Mouse (Mus musculus): Measurements from ENCODE around the gene Copg2. TPM values are rescaled to one million over a fixed set of nuclear protein-coding genes. Genes with fewer than 3 reads are reported as not detected.

The Copg2 gene
- polyA plus RNA-seq (2017; shearing (Covaris generic)), result 60.8 TPM

DNA sequence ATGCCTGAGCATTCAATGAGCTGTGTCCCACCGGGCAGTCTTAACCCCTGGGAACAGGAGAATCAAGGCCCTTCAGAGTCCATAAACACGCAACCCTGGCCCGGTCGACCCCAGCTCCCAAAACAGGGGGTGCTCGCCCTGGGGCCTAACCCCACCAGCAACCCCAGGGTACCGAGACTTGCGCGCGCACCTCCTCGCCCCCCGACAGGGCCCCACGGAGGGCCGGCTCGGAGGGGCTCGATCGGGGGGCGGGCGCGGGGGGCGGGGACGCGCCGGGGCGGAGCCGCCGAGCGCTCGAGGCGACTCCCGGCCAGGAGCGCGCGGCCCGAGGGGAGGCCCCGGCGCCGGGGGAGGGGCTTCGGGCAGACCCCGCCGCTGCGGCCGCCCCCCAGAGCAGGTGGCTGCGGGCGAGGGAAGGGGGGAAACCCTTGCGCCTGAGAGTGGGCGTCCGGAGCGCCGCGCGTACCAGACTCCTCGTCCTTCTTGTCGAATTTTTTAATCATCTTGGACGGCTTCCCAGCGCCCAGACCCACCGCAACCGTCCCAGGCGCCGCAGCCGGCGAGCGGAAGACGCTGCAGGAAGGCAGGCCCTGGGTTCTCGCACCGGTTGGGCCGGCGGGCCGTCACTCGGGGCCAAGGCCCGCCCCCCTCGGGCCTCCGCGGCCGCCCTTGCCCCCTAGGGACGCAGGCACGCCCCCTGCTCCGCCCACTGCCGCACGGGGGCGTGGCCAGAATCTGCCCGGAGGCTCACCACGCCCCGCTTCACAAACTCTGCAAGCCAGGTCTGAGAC, at the start of gene Copg2:
Gene Copg2, minus strand, starts transcription at position 600 of the 791 bp plus-strand sequence.

GRCm38 (mm10) chr6:30915473-30915872, 18.9 kb upstream of the Copg2 start, which contains the start of gene Tsga13:
TSS of gene Tsga13 (minus strand) at chr6:30915573.

GRCm38 (mm10) chr6:30723331-30723730, 173.3 kb downstream of the Copg2 start, which contains the start of gene Mest:
TSS of gene Mest (plus strand) at chr6:30723547.

Other genes starting within 250 kb of the Copg2 start
- 14.1 TPM for gene Cep41, start 203.0 kb downstream of the Copg2 start, polyA plus RNA-seq (2017; shearing (Covaris generic))
- 0.56 TPM for gene Mest, start 173.2 kb downstream of the Copg2 start, polyA plus RNA-seq (2017; shearing (Covaris generic))
- gene Tsga13, start 18.8 kb upstream of the Copg2 start, polyA plus RNA-seq (2017; shearing (Covaris generic)), result not detected
- gene Klf14, start 62.3 kb upstream of the Copg2 start, polyA plus RNA-seq (2017; shearing (Covaris generic)), result not detected